Mouse (Mus musculus) right cerebral cortex, postnatal 4 days (tissue): Measurements from ENCODE around the gene Art3.

Source experiments
- DNase-seq: peaks from one replicate; pipeline ENCODE4 v3.0.0-alpha.2; 2022

Art3 gene

DNA sequence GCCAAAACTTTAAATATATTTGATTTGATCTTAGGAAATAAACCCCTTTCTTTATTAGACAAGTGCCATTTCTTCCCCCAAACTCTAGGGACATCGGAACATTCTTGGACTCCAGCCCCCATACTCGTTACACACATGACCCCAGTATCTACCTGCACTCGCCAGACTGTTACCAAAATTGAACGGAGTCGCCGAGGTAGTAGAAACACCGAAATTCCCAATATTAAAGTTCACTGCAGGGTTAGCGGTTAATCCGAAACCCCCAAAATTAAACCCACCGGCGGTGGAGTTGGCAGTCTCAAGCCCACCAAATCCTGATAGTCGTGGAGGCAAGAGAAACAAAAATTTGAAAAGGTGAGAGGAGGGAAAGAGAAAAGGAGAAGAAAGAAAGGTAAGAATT is 102.4 kb downstream of the Art3 start:
- no peak for DNase-seq

DNA sequence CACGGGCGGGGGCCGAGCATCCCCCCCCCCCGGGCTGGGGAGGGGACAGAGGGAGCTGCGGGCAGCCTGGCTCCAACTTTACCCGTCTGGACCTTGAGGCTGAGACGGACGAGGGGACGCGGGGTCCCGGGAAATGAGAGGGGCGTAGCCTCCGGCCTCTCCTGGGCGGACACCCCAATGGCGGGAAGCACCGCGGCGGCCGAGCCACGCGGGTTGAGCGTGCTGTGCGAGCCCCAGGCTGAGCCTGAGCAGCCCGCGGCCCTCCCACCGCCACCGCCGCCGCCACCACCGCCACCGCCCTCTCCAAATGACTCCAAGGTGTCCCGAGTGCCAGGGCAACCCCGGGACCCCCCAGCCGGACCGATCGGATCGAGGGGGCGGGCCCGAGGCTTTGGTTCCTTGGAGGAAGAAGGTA is 103.0 kb downstream of the Art3 start:
- no peak for DNase-seq

DNA sequence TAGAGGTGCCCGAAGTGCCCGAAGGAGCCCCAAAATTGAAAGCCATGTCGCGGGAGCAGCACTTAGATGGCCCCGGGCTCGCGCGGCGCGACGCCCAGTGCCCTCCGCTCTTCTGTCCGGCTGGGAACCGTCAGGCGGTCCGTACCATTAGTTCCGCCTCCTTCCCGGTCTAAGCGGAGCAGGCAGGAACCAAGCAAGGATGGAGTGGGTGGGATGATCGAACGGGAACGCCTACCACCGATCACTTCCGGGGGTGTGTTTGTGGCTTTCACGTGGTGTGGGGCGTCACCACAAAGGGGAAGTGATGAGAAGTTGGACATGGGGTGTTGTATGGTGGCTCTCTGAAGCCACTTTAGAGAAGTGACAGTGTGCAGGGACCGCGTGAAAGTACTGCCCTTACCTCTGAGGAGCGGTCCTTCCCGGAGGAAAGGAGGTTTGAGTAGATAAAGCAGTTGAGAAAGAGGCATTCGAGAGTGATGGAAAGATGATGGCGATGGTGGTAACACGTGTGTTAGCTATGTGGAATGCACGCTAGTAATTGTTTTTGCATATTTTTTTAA is 103.5 kb downstream of the Art3 start, which contains the start of gene Nup54:
Gene Nup54 (minus strand): TSS at position 195 of the 560 bp plus-strand sequence.
- DNase-seq, result peak; percentile 87

DNA sequence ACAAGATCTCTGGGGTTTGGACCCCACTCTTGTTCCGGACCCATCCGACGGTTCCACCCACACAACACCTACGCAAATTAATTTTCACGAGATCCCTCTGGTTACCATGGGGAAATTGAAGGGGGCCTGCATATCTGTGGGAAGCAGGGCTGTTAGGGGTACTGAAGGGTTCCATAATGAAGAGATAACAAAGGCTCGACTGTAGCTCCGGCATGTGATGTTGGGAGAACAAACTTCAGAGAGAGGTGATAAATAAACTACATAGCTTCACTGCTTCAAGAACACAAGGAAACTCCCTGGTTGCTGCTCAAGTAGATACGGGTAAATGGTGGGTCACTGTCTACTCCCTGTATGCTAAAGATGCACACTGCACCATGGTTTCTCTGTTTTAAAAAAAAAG is 106.9 kb downstream of the Art3 start:
- no peak for DNase-seq

DNA sequence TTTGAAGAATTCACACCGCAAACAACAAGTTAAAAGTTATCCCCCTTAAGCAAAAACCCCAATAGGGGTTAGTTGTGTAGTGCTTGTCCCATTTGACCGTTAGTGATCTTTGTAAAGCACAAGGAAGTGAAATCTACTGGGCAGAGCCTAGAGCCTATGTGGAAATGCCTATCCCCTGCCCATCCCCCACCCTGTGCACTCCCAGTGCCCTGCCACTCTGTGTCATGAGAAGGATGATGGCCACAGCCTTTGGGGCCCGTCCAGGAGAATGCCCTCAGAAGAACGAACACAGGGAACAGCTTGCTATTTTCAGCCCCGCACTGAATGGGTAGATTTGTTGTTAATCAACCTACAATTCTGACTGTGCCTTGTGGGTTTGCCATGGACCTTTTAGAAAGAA is 109.9 kb downstream of the Art3 start:
- peak; percentile 19 for DNase-seq

DNA sequence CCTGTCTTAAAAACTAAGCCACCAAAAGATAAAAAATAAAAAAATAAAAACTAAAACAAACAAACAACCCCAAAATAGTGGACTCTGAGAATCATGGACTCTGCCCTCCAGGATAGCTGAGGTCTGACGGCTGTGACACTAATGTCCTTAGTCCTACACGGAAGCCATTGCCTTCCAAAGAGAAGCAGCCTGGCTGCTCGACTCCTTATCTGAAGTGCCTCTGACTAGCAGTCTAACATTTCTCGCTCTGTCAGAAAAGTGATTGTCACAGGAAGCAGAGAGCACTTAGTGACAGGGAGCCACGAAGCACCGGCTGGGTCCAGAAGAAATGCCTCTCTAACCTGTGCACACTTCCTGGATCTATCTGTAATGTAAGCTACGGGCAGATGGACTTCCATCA is 111.3 kb downstream of the Art3 start:
- DNase-seq, result no peak

DNA sequence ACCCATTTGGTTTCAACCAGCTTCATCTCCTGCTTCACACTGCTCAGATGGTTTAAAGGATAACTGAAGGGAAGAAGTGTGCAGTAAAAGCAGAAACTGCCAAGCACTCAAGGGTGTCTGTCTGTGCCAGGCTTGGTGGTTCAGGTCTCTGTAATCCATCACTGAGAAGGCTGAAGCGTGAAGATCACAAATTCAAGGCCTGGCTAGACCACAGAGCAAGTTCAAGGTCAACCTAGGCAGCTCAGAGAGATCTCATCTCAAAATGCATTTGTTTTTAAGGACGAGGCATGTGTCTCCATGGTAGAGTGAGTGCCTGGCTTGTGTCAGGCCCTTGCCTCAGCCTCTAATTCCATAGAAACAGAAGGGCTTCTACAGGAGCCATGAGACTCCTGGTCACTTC is 113.4 kb downstream of the Art3 start:
- DNase-seq, result no peak

DNA sequence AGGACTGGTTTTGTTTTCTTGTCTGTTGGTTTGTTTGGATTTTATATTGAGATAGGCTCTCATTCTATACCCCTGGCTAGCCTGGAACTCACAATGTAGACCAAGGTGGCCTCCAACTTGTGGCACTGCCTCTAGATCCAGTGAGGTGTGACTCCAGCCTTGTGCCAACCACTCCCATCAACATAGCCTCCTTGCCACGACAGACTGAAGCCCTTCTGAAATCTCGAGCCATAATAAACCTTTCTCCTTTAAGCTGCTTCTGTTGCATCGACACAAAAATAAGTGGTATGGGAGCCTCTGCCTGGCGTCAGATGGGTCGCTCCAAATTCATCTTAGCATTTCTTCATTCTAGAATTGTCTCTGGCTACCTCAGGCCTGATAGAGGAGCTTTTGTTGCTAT is 115.1 kb downstream of the Art3 start:
- DNase-seq, result no peak

DNA sequence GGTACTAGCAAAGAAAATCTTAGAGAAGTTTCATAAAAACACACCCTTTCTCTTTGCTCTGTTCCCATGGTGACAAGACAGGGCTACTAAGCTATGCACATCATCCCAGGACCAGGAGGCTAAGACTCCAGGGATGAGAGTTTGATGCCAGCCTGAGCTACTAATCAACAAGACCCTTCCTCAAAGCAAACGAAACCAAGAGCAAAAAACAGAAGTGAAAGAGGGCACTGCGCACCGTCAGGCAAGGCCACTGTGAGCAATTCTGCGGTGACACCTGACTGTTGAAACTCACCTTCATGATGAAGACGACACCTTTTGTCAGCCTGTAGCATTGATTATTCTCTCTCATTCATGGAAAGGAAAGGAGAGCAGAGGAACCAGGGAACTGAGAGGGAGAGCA is 121.2 kb downstream of the Art3 start:
- no peak for DNase-seq

DNA sequence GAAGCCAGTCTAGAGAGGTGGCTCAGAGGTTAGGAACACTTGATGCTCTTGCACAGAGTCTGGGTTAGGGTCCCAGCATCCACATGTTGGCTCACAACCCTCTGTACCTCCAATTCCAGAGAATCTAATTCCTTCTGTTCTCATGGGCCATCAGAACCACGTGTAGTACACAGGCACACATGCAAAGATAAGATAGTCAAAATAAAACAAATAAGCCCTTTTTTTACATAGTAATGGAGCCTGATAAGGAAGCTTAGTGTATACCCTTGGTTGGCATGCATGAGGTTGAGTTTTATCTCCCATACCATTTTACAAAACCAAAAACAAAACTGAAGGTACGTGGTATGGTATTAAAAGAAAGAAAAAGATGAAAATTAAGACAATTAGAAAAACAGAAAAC is 125.8 kb downstream of the Art3 start:
- DNase-seq, result no peak

DNA sequence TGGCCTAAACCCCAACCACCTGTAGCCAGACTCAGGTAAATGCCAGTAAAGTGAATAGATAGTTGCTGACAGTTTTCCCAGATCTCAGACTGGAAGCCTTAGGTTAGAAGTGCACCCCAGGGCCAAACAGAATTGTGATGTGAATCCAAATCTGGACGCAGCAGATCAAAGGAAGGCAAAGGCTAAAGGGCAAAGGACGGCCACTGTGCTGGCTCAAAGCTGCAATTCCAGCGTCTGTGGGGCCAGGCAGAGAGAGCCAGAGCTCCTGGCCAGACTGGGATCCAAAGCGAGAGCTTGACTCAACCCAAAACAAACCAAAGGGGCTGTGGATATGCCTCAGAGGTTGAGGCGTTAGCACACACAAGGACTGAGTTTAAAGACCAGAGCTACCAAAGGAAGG is 127.1 kb downstream of the Art3 start:
- DNase-seq, result no peak

DNA sequence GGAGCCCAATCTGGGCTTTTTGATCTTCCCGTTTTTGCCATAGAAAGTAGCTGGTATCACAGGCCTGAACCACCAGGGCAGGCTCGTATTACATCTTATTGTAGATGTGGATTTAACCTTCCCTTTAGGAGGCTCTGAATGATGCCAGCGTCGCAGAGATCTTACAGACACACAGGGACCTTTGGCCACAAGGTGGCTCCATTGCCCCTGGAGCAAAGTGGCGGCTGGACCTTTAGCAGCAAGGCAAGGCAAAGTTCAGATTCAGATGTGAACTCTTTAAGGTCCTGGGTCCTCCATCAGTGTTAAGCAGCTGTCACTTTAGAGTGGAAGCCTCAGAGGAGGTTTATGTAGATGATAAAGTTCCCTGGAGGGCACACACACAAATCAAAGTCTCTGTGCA is 129.7 kb downstream of the Art3 start:
- peak; percentile 51 for DNase-seq
